Mouse (Mus musculus): ENCODE results near the gene Dirc2.

Gene Dirc2

GRCm38 (mm10) chr16:35768785-35769642 lies at the start of gene Dirc2:
Gene Dirc2 (minus strand): TSS chr16:35769356.
- peak; percentile 86 for DNase-seq

- DNase-seq = peak; percentile 87
Observed at GRCm38 (mm10) chr16:35817255-35818089, 48.3 kb upstream of the Dirc2 start.

GRCm38 (mm10) chr16:35813119-35813518 lies 44.0 kb upstream of the Dirc2 start:
- no peak for DNase-seq

- DNase-seq = no peak
Observed at GRCm38 (mm10) chr16:35808838-35809237, 39.7 kb upstream of the Dirc2 start.

- no peak for DNase-seq
Observed at GRCm38 (mm10) chr16:35807663-35807992, 38.5 kb upstream of the Dirc2 start.

- no peak for DNase-seq
Observed at GRCm38 (mm10) chr16:35806973-35807662, 38.0 kb upstream of the Dirc2 start.

- DNase-seq = no peak
Observed at GRCm38 (mm10) chr16:35803723-35804122, 34.6 kb upstream of the Dirc2 start.

- no peak for DNase-seq
Observed at GRCm38 (mm10) chr16:35802163-35802562, 33.0 kb upstream of the Dirc2 start.

- no peak for DNase-seq
Observed at GRCm38 (mm10) chr16:35791962-35792521, 22.9 kb upstream of the Dirc2 start.

GRCm38 (mm10) chr16:35788330-35788729 lies 19.2 kb upstream of the Dirc2 start:
- no peak for DNase-seq

- DNase-seq = no peak
Observed at GRCm38 (mm10) chr16:35787568-35788189, 18.5 kb upstream of the Dirc2 start.

- DNase-seq = no peak
Observed at GRCm38 (mm10) chr16:35787163-35787562, 18.0 kb upstream of the Dirc2 start.

- DNase-seq = no peak
Observed at GRCm38 (mm10) chr16:35784134-35784725, 15.1 kb upstream of the Dirc2 start.

GRCm38 (mm10) chr16:35783207-35783573 lies 14.0 kb upstream of the Dirc2 start:
- DNase-seq = no peak

- DNase-seq = no peak
Observed at GRCm38 (mm10) chr16:35782451-35783206, 13.5 kb upstream of the Dirc2 start.

- DNase-seq = no peak
Observed at GRCm38 (mm10) chr16:35781651-35782050, 12.5 kb upstream of the Dirc2 start.

GRCm38 (mm10) chr16:35781096-35781495 lies 11.9 kb upstream of the Dirc2 start:
- DNase-seq = no peak

- DNase-seq = no peak
Observed at GRCm38 (mm10) chr16:35779681-35780080, 10.5 kb upstream of the Dirc2 start.

GRCm38 (mm10) chr16:35777768-35778167 lies 8.6 kb upstream of the Dirc2 start:
- no peak for DNase-seq

GRCm38 (mm10) chr16:35776737-35777136 lies 7.6 kb upstream of the Dirc2 start:
- no peak for DNase-seq

- no peak for DNase-seq
Observed at GRCm38 (mm10) chr16:35775835-35776234, 6.7 kb upstream of the Dirc2 start.

All from kidney, adult 18-20 months (tissue).